Mouse (Mus musculus) cerebellum, adult 2 months (tissue): ENCODE measurements around the gene Samhd1.

Experiments used
- CTCF ChIP-seq: fragments of 200-500 bp; IDR thresholded peaks from 2 replicates; pipeline ENCODE4 v1.5.1; 2011; ENCODE audit warnings: low read depth, mild to moderate bottlenecking, control low read depth, low read length, moderate library complexity, borderline replicate concordance; ENCODE audit not compliant: insufficient read depth
- POLR2A ChIP-seq: fragments of 200-500 bp; IDR thresholded peaks from 2 replicates; pipeline ENCODE4 v1.6.1; 2011; ENCODE audit warnings: low read length, control low read depth, borderline replicate concordance; ENCODE audit not compliant: insufficient read depth

- no peak for TF ChIP-seq CTCF
- TF ChIP-seq POLR2A = no peak
Measured at GRCm38 (mm10) chr2:157048395-157049181, 86.5 kb downstream of the Samhd1 start.
